Mouse (Mus musculus) retina, postnatal 7 days (tissue): Measurements from ENCODE around the gene Gdi2.
"Not testable (repeated sequence)": the region's sequence is repeated elsewhere in the genome, so short reads cannot be mapped to it uniquely, and the experiment has no call there.

Source experiments
- DNase-seq: peaks from one replicate; pipeline ENCODE4 v3.0.0-alpha.2; 2012; ENCODE audit warnings: low read depth, low spot score

Gdi2 gene

GRCm38 (mm10) chr13:3537594-3538222 lies at the start of gene Gdi2:
Gene Gdi2, plus strand, starts transcription at chr13:3538063.
- DNase-seq: peak; percentile 96

GRCm38 (mm10) chr13:3495526-3495925 lies 42.3 kb upstream of the Gdi2 start:
- DNase-seq: no peak

- DNase-seq: not testable (repeated sequence)
These were observed 36.8 kb upstream of the Gdi2 start for GRCm38 (mm10) chr13:3501014-3501413.

- DNase-seq: not testable (repeated sequence)
These were observed 22.5 kb upstream of the Gdi2 start for GRCm38 (mm10) chr13:3515351-3515750.

GRCm38 (mm10) chr13:3519357-3519756 lies 18.5 kb upstream of the Gdi2 start:
- not testable (repeated sequence) for DNase-seq

- DNase-seq: not testable (repeated sequence)
These were observed 17.9 kb upstream of the Gdi2 start for GRCm38 (mm10) chr13:3519994-3520393.

- DNase-seq: no peak
These were observed 14.4 kb upstream of the Gdi2 start for GRCm38 (mm10) chr13:3523459-3523858.

GRCm38 (mm10) chr13:3523946-3524345 lies 13.9 kb upstream of the Gdi2 start:
- DNase-seq: no peak

- no peak for DNase-seq
These were observed 12.2 kb upstream of the Gdi2 start for GRCm38 (mm10) chr13:3525611-3526051.

GRCm38 (mm10) chr13:3526328-3526727 lies 11.5 kb upstream of the Gdi2 start:
- DNase-seq: no peak

- no peak for DNase-seq
These were observed 7.4 kb upstream of the Gdi2 start for GRCm38 (mm10) chr13:3530451-3530850.

GRCm38 (mm10) chr13:3531176-3531575 lies 6.7 kb upstream of the Gdi2 start:
- DNase-seq: not testable (repeated sequence)

- no peak for DNase-seq
These were observed 6.1 kb upstream of the Gdi2 start for GRCm38 (mm10) chr13:3531692-3532320.

GRCm38 (mm10) chr13:3532451-3532850 lies 5.4 kb upstream of the Gdi2 start:
- no peak for DNase-seq

- no peak for DNase-seq
These were observed 3.7 kb upstream of the Gdi2 start for GRCm38 (mm10) chr13:3534146-3534545.

- DNase-seq: peak; percentile 41
These were observed 533 bp downstream of the Gdi2 start for GRCm38 (mm10) chr13:3538223-3538968.

- no peak for DNase-seq
These were observed 1.2 kb downstream of the Gdi2 start for GRCm38 (mm10) chr13:3538969-3539562.

GRCm38 (mm10) chr13:3540166-3540565 lies 2.3 kb downstream of the Gdi2 start:
- DNase-seq: no peak

GRCm38 (mm10) chr13:3541159-3541782 lies 3.4 kb downstream of the Gdi2 start:
- DNase-seq: no peak

- DNase-seq: no peak
These were observed 6.4 kb downstream of the Gdi2 start for GRCm38 (mm10) chr13:3544077-3544874.

GRCm38 (mm10) chr13:3544925-3545324 lies 7.1 kb downstream of the Gdi2 start:
- no peak for DNase-seq
